In genomic region chr7:130796786-130797185, GRCm38 (mm10) we compare ENCODE assay signal across 13 mouse cellular contexts. TPM values are rescaled to one million over a fixed set of nuclear protein-coding genes. Genes with fewer than 3 reads are reported as not detected.
DNase-seq lines count a peak whose midpoint lies in the region; TF ChIP-seq lines count a peak whose summit lies in the region.
"Had no signal": no experiment of that assay in that cellular context is flagged by ENCODE, and none has a peak within 500 bp of the region (broad histone marks: within the 10 kb centered on the region; RNA-seq: fewer than 3 reads in every experiment).

No protein-coding gene starts in this region.

- DNase-seq in left cerebral cortex, adult 2 months (ENCODE audit: extremely low spot score in 1 of 2, low spot score in 2 of 2), result no peak
- DNase-seq in left cerebral cortex, adult 8-10 months (ENCODE audit: low spot score in 2 of 2), result no peak
- DNase-seq in CD8-positive naive resting alpha-beta T cell, adult 2 months (ENCODE audit: low read depth in 2 of 2, low spot score in 2 of 2), result peak; percentile 16 to 43
- peak; percentile 89 for DNase-seq in ZHBTc4 (ENCODE audit: low read depth, low spot score)
- DNase-seq in natural killer cell, adult 2 months (ENCODE audit: low spot score in 2 of 2), result peak; percentile 21 to 27
- DNase-seq in urinary bladder, postnatal 4 days (ENCODE audit: low spot score in 2 of 2), result no peak
- no peak for DNase-seq in gastrocnemius, adult 18-20 months (ENCODE audit: low spot score)
- no peak for DNase-seq in urinary bladder, postnatal 10 days (ENCODE audit: low spot score)
- DNase-seq: liver, embryonic 13.5 days; midbrain, embryonic 14.5 days had no signal

- intact Hi-C loops in left cerebral cortex, adult 2 months (cut with DNase I), result no loop called here

- peak; percentile 32 for TF ChIP-seq CTCF in left cerebral cortex, adult 2 months (IDR thresholded peaks at IDR 0.05)

- H3K27ac ChIP-seq in left cerebral cortex, adult 2 months, result no peak overlapping the region
- H3K27ac ChIP-seq: embryonic facial prominence, embryonic 10.5 days; forebrain, embryonic 15.5 days; liver, embryonic 13.5 days; stomach, embryonic 15.5 days had no signal

- H3K4me3 ChIP-seq in left cerebral cortex, adult 2 months, result no peak overlapping the region
- H3K4me3 ChIP-seq: embryonic facial prominence, embryonic 10.5 days; forebrain, embryonic 15.5 days; liver, embryonic 13.5 days; stomach, embryonic 15.5 days had no signal

RNA-seq across cellular contexts. Expression of gene Btbd16, which starts 22.9 kb away (rescaled TPM):
- under 1 TPM; 0.23 to 0.56 TPM for total RNA-seq in left cerebral cortex, adult 2 months (2021)
- under 1 TPM in 3 of 4 experiments, not detected in 1; 0.16 to 0.49 (median 0.41) TPM for total RNA-seq in left cerebral cortex, adult 8-10 months (2022)
- not detected for total RNA-seq in gastrocnemius, adult 18-20 months (2021)

Comparison
In these comparisons a context has a peak if more than half of its experiments do, and no peak if none do; other contexts are left out.
1. DNase-seq: peak in CD8-positive naive resting alpha-beta T cell, adult 2 months (2 of 2), ZHBTc4 (single experiment) and natural killer cell, adult 2 months (2 of 2); none in left cerebral cortex, adult 2 months (0 of 2), left cerebral cortex, adult 8-10 months (0 of 2), urinary bladder, postnatal 4 days (0 of 2), gastrocnemius, adult 18-20 months (single experiment) and urinary bladder, postnatal 10 days (single experiment).